13 mouse cellular contexts compared by ENCODE assay signal in the genomic region with DNA sequence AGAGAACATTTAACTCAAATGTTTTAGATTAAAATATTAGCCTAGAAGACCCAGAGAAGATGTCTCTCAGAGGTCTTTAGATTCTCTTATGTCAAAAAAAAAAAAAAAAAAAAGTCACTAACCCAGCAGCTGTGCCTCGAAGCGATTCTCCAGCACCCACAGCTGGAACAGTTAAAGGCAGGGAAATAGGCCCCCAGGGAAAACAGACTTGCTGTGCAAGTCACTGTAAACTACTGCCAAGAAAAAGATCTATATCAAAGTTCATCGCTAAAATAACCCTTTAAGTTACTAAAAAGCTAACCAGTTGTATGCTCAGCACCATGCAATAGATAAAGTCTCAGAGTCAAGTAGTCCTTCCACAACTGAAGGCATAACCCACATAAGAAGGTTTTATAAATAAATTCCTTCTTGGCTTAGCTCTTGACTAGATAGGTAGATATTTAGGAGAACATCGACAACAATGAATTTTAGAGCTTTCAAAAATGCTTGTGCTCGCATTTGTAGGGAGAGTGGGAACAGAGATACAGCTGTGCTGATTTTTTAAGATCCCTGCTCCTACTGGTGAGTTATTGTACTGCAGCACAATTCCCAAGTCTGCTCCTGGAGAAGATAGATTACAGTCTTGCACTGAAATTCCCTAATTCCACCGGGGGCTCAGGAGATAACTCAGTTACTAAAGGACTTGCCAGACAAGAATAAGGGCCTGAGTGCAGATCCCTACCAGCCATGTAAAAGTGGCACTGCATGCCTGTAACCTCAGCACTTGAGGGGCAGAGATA. TPM values are rescaled to one million over a fixed set of nuclear protein-coding genes. Genes with fewer than 3 reads are reported as not detected.
DNase-seq lines count a peak whose midpoint lies in the region; ATAC-seq and TF ChIP-seq lines count a peak whose summit lies in the region.
"Had no signal": no experiment of that assay in that cellular context is flagged by ENCODE, and none has a peak within 500 bp of the region (broad histone marks: within the 10 kb centered on the region; RNA-seq: fewer than 3 reads in every experiment).

No protein-coding gene starts in this region.

- peak; percentile 14 for DNase-seq in neural tube, embryonic 10.5 days (ENCODE audit: extremely low spot score, low spot score)
- DNase-seq in embryo, embryonic 9.5 days (ENCODE audit: extremely low spot score): peak; percentile 12
- DNase-seq in urinary bladder, postnatal 10 days (ENCODE audit: low spot score): no peak
- DNase-seq in urinary bladder, adult 18-20 months (ENCODE audit: low spot score in 2 of 2): no peak
- no peak for DNase-seq in frontal cortex, postnatal 25 days (ENCODE audit: low spot score in 2 of 2)
- DNase-seq: cerebellum, adult 9-10 months had no signal

- no peak overlapping the region for H3K4me3 ChIP-seq in intestine, postnatal 0 days (ENCODE audit: low read depth, low read length)
- H3K4me3 ChIP-seq in intestine, embryonic 15.5 days (replicated peaks): no peak overlapping the region
- H3K4me3 ChIP-seq in neural tube, embryonic 15.5 days (replicated peaks): no peak overlapping the region
- H3K4me3 ChIP-seq: myocyte had no signal

- H3K27ac ChIP-seq in intestine, postnatal 0 days (ENCODE audit: low read depth, low read length): no peak overlapping the region
- H3K27ac ChIP-seq in intestine, embryonic 15.5 days: no peak overlapping the region
- H3K27ac ChIP-seq in neural tube, embryonic 15.5 days (replicated peaks): no peak overlapping the region

- TF ChIP-seq CTCF in intestine, postnatal 0 days (IDR thresholded peaks at IDR 0.05; ENCODE audit: low read depth): peak; percentile 62

- no peaks in the 10 kb centered on the region for H3K27me3 ChIP-seq in intestine, postnatal 0 days (replicated peaks; ENCODE audit: control insufficient read depth, insufficient read depth, low read length)
- no peaks in the 10 kb centered on the region for H3K27me3 ChIP-seq in intestine, embryonic 15.5 days (replicated peaks)
- no peaks in the 10 kb centered on the region for H3K27me3 ChIP-seq in neural tube, embryonic 15.5 days (replicated peaks)

- H3K9ac ChIP-seq in intestine, postnatal 0 days (ENCODE audit: low read depth, low read length): no peak overlapping the region
- H3K9ac ChIP-seq in intestine, embryonic 15.5 days: no peak overlapping the region
- no peak overlapping the region for H3K9ac ChIP-seq in neural tube, embryonic 15.5 days (replicated peaks)

- H3K4me2 ChIP-seq in intestine, postnatal 0 days (replicated peaks; ENCODE audit: low read depth): no peak overlapping the region
- no peak overlapping the region for H3K4me2 ChIP-seq in intestine, embryonic 15.5 days (replicated peaks)
- H3K4me2 ChIP-seq in neural tube, embryonic 15.5 days: no peak overlapping the region

- H3K9me3 ChIP-seq in intestine, postnatal 0 days (ENCODE audit: control insufficient read depth): no peaks in the 10 kb centered on the region
- H3K9me3 ChIP-seq in intestine, embryonic 15.5 days: no peaks in the 10 kb centered on the region
- no peaks in the 10 kb centered on the region for H3K9me3 ChIP-seq in neural tube, embryonic 15.5 days (replicated peaks)

- no peaks in the 10 kb centered on the region for H3K36me3 ChIP-seq in intestine, postnatal 0 days (ENCODE audit: control insufficient read depth, insufficient read depth)
- H3K36me3 ChIP-seq in intestine, embryonic 15.5 days: no peaks in the 10 kb centered on the region
- H3K36me3 ChIP-seq in neural tube, embryonic 15.5 days: no peaks in the 10 kb centered on the region

- no peaks in the 10 kb centered on the region for H3K4me1 ChIP-seq in intestine, postnatal 0 days (replicated peaks; ENCODE audit: control insufficient read depth, insufficient read depth, low read length)
- no peaks in the 10 kb centered on the region for H3K4me1 ChIP-seq in intestine, embryonic 15.5 days (replicated peaks)
- H3K4me1 ChIP-seq in neural tube, embryonic 15.5 days: no peaks in the 10 kb centered on the region

- ATAC-seq in intestine, postnatal 0 days: no peak
- ATAC-seq in intestine, embryonic 15.5 days: no peak
- no peak for ATAC-seq in neural tube, embryonic 15.5 days (ENCODE audit: low FRiP score)

- 41% methylated on average over 6 of the region's 6 CpGs for WGBS in intestine, postnatal 0 days
- 36% methylated on average over 6 of the region's 6 CpGs for WGBS in intestine, embryonic 15.5 days
- WGBS in neural tube, embryonic 15.5 days: 45% methylated on average over 6 of the region's 6 CpGs

RNA-seq across cellular contexts. Expression of a gene that starts 31.5 kb away (rescaled TPM):
- 57.9 and 59.1 TPM in 2 replicates for polyA plus RNA-seq in intestine, postnatal 0 days (2015; fragmentation: Nextera tagmentation; extraction: Ambion mirVana)
- polyA plus RNA-seq in intestine, embryonic 15.5 days (2015; fragmentation: Nextera tagmentation; extraction: Ambion mirVana): 178 and 207 TPM in 2 replicates
- 173 and 192 TPM in 2 replicates for polyA plus RNA-seq in neural tube, embryonic 15.5 days (2015; fragmentation: Nextera tagmentation; extraction: Ambion mirVana)

RNA-seq across cellular contexts. Expression of a gene that starts 31.9 kb away (rescaled TPM):
- 7.4 and 7.5 TPM in 2 replicates for polyA plus RNA-seq in intestine, postnatal 0 days (2015; fragmentation: Nextera tagmentation; extraction: Ambion mirVana)
- 16.5 and 17.0 TPM in 2 replicates for polyA plus RNA-seq in intestine, embryonic 15.5 days (2015; fragmentation: Nextera tagmentation; extraction: Ambion mirVana)
- polyA plus RNA-seq in neural tube, embryonic 15.5 days (2015; fragmentation: Nextera tagmentation; extraction: Ambion mirVana): 10.2 and 10.7 TPM in 2 replicates

RNA-seq across cellular contexts. Expression of a gene that starts 40.8 kb away (rescaled TPM):
- polyA plus RNA-seq in intestine, postnatal 0 days (2015; fragmentation: Nextera tagmentation; extraction: Ambion mirVana): not detected in 2 replicates
- polyA plus RNA-seq in intestine, embryonic 15.5 days (2015; fragmentation: Nextera tagmentation; extraction: Ambion mirVana): not detected in 2 replicates
- 2.4 and 3.3 TPM in 2 replicates for polyA plus RNA-seq in neural tube, embryonic 15.5 days (2015; fragmentation: Nextera tagmentation; extraction: Ambion mirVana)
- polyA plus RNA-seq: frontal cortex, adult 2 months; heart, embryonic 16.5 days; liver, adult 2 months; myocyte had no signal

Comparison
In these comparisons a context has a peak if more than half of its experiments do, and no peak if none do; other contexts are left out.
1. DNase-seq: peak in neural tube, embryonic 10.5 days (single experiment) and embryo, embryonic 9.5 days (single experiment); none in urinary bladder, postnatal 10 days (single experiment), urinary bladder, adult 18-20 months (0 of 2) and frontal cortex, postnatal 25 days (0 of 2).